Mouse (Mus musculus) spleen, adult 2 months (tissue): Measurements from ENCODE around the gene Tmem151b.

Experiments used
- CTCF ChIP-seq: fragments of 200-500 bp; IDR thresholded peaks from 2 replicates; pipeline ENCODE4 v1.5.1; 2011; ENCODE audit warnings: mild to moderate bottlenecking, inconsistent platforms; ENCODE audit not compliant: insufficient read depth, insufficient read length, insufficient replicate concordance; ENCODE audit errors: extremely low read depth
- POLR2A ChIP-seq: fragments of 200-500 bp; IDR thresholded peaks from 2 replicates; pipeline ENCODE4 v1.6.1; 2011; ENCODE audit warnings: low read depth, low read length, inconsistent platforms

GRCm38 (mm10) chr17:45559732-45560525 is 10.5 kb upstream of the Tmem151b start:
- TF ChIP-seq POLR2A (no peak), CTCF (no peak)
